Mouse (Mus musculus) left cerebral cortex, adult 8-10 months (tissue): ENCODE results near the gene Lpar3. TPM values are rescaled to one million over a fixed set of nuclear protein-coding genes. Genes with fewer than 3 reads are reported as not detected.

Source experiments
- DNase-seq, 2 experiments: peaks; one replicate each; pipeline ENCODE4 v3.0.0; 2022; ENCODE audit warnings: low spot score in 2 of 2
- total RNA-seq, 4 experiments: library from RNA; stranded (reverse); gene quantifications; 2 replicates each; pipeline ENCODE4 v1.2.4; 2022

Gene Lpar3
- total RNA-seq = under 1 TPM; 0.24 to 0.60 (median 0.34) TPM

DNA sequence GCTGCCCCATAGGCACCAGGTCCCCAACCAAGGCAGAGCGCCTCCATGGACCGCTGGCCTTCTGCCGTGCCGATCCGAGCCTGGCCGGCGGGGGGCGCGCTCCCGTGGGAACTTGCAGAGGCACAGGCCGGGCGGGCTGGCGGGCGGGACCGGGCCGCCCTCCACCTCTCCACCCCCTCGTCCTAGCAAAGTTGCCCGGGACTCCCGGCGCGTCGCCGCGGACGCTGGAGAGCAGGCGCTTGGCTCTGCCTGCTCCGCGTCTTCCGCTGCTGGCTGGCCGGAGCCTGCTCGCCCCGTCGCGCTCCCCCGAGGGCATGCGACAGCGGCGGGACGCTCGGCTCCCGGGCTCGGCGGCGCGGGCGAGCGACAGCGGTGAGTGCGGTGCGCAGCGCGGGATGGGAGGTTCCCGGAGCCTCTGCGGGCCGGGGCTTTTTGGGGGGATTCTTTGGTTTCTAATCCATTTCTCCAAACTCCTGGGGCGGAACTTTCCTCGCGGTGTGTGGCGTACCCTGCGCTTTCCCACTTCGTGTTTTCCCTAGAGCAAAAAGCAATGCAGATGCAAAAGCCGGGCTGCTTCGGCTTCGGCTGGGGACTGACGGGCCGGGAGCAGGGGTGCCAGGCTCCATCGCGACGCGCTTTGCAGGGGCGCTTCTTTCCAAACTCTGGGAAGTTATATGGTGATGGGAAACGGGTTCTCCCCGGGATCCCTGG is at the start of gene Lpar3:
Gene Lpar3, plus strand, starts transcription at position 188 of the 711 bp plus-strand sequence.
- peak; percentile 4 to 7 for DNase-seq

GRCm38 (mm10) chr3:146173030-146173429 is 47.7 kb upstream of the Lpar3 start:
- no peak for DNase-seq

GRCm38 (mm10) chr3:146174215-146174614 is 46.5 kb upstream of the Lpar3 start:
- no peak for DNase-seq

DNA sequence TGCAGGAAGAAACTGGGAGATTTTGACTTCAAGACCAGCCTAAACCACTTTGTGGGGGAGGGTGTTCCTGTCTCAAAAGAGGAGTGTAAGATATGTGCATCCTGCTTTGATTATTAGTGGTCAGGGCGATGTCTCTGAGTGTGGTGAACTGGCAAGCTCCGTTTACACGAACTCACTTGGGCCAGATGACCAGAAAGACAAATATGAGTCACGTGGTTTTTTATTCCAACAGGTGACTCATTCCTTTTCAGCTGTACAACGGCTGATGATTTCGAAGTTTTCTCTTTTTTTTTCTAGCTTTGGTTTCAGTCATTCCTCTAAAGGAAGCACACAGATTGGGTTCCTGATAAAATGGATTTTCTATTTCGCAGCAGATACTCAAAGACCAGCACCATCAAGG is 43.5 kb upstream of the Lpar3 start:
- DNase-seq = no peak

GRCm38 (mm10) chr3:146177748-146178582 is 42.8 kb upstream of the Lpar3 start:
- DNase-seq = peak; percentile 63 to 78

DNA sequence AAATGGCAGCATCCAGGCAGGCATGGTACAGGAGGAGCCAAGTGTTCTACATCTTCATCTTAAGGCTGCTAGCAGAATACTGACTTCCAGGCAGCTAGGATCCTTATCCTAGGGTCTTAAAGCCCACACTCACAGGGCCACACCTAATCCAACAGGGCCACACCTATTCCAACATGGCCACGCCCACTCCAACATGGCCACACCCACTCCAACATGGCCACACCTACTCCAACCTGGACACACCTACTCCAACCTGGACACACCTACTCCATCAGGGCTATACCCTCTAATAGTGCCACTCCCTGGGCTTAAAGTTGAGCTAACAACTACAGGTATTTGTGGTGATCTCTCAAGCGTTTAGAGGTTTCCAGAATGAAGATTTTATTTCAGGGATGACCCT is 40.4 kb upstream of the Lpar3 start:
- no peak for DNase-seq

DNA sequence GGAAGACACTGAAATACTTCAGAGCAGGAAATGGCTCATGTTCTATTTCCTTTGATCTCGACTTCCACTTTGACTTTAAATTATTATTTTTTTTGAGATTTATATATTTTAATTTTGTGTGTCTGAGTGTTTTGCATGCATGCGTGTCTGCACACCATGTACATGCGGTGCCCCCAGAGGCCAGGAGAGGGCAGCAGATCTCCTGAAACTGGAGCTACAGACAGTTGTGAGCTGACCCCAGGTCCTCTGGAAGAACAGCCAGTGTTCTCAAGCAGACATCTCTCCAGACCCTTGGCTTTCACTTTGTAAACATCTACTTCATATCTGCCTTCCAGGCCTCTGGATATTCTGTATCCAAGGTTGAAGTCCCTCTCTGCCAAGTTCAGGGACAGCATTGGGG is 39.8 kb upstream of the Lpar3 start:
- no peak for DNase-seq

DNA sequence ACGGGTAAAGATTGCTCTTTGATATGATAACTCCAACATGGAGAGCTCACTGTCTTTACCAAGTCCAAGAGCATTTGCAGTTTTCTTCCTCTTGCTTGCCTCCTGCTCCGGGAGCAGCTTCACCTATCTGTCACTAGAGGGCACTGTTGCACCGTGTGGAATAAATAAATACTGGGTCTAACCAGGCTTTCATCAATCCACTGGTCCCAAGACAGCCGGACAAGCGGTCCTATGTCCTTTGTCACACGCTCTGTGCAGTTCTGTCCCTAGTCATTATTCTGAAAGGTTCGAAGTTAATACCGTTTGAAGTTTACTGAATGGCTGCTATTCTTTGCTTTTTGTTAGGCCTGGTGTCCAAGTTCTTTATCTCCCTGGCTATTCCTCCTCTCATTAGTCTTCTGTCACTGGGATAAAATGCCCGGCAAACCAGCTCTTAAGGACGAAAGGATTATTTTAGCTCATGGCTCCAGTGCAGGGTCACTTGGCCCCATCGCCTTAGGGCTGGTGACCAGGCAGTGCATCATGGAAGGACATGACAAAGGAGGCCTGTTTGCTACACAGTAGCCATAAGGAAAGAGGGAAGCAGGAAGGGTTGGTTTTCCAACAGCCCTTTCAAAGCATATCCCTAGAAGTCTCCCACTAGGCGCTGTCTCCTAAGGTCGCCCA is 35.6 kb upstream of the Lpar3 start:
- peak; percentile 12 to 43 for DNase-seq

- no peak for DNase-seq
Measured at GRCm38 (mm10) chr3:146186033-146186432, 34.7 kb upstream of the Lpar3 start.

GRCm38 (mm10) chr3:146189933-146190332 is 30.8 kb upstream of the Lpar3 start:
- DNase-seq = no peak

DNA sequence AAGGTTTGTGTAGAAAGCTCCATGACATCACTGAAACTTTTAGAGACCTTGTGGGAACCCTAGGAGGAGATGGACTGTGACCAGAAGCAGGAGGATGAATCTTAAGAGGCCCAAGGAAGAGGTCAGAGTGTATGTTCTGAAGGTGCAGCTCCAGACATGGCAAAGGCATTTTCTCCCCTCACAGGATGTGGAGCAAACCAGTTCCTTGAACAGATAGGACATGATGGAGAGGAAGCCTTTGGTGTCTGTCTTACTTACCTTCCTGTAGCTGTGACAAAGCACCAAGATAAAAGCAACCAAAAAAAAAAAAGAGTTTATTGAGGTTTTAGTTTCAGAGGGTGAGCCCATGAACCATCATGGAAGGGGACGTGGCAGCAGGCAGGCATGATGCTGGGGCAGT is 28.3 kb upstream of the Lpar3 start:
- no peak for DNase-seq

- no peak for DNase-seq
Measured at GRCm38 (mm10) chr3:146195153-146195552, 25.6 kb upstream of the Lpar3 start.

DNA sequence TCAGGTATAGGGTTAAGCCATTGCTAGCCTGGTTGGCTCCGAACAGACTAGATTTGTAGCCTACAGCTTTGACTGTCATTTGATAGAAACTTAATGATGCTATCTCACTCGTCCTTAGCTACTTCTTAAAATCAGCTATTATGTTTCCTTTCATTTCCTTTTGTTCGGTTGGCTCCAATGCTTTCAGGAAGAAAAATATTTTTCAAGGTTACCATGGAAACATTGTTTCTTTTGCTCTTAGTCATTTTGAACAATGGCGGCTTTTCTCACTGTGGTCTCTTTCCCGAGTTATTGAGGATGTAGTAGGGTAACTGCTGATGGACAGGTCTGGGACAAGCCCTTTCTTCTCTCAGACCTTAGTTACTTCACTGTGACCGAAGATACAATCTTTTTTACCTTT is 24.5 kb upstream of the Lpar3 start:
- DNase-seq = no peak

GRCm38 (mm10) chr3:146196780-146197743 is 23.7 kb upstream of the Lpar3 start:
- DNase-seq = no peak

- no peak for DNase-seq
Measured at GRCm38 (mm10) chr3:146197785-146198184, 23.0 kb upstream of the Lpar3 start.

DNA sequence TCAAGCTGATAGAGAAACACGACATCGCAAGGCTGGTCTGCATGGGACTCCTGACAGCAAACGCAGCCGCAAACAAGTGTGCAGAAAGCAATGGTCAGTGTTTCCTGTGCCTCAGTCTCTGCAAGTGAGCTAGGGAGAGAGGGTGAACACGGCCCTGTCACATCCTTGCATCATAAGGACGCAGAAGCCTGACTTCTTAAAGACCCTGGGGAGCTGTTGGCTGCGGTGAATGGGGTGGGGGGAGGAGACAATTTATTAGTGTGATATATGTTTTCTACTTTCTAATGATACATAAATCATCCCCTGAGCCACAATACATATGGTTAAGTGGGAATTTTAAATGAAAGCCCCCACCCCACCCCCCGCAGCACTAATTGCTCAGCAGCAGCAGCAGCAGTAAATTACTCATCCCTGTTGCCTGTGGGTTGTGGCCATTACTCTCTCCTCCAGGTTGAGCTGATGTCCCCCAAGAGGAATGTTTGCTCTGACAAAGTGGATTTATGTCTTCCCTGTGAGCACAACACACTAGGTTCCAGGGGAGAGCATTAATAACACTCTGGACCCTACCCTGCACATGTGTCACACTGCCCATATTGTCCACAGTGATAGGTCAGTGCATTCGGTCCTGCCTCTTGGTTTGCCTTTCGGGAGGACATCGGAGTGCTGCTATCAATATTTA is 21.8 kb upstream of the Lpar3 start:
- DNase-seq = no peak

DNA sequence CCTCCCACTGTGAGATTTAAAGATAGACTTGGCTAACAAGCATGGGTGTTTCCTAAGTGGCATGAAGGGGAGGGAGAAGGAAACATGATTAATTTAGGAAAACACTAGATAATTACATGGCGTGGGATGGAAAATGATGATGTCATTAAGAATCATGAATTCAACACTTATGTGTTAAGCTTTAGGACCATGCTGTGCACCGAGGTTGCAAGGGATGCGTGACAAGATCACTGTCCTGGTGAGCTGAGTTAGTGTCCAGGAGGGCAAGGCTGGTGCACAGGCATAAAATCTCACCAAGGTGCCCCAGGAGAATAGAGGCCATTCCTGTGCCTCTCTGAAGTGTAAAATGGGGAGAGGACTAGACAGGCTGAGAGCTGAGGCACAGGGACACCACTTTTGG is 21.3 kb upstream of the Lpar3 start:
- DNase-seq = no peak

- no peak for DNase-seq
Measured at GRCm38 (mm10) chr3:146204375-146204774, 16.4 kb upstream of the Lpar3 start.

DNA sequence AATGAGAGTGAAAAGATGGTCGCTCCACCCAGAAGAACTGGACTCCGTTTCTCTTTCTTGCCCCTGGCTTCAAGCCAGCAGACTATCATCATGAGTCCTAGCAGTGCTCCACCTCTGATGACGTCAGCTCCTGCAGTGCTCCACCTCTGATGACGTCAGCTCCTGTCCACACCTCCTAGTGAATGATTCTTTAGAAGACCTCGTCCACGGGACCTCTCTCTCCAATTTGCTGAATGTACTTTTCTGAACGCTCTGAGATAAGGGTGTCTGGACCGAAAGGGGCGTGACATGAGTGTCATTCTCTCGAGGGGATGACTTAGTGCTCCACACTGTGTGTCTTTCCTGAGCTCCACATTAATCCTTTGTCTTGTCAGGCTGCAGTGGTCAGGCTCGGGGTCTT is 15.5 kb upstream of the Lpar3 start:
- DNase-seq = no peak

- no peak for DNase-seq
Measured at GRCm38 (mm10) chr3:146206635-146207034, 14.1 kb upstream of the Lpar3 start.
